Mouse (Mus musculus) CH12.LX (cell line): ENCODE measurements at regions not wholly inside any gene's neighbourhood (a gene's known extent, or its start where the extent isn't known, plus 50 kb on each side); places are given as distances from the start of the nearest gene placed in this dataset.

ENCODE experiments used
- DNase-seq: peaks from one replicate; pipeline ENCODE4 v3.0.0-alpha.2; 2013; ENCODE audit errors: extremely low read depth
- H3K27ac ChIP-seq: 2 replicates; pipeline ENCODE4 v1.5.1; 2012; ENCODE audit warnings: low read depth, mild to moderate bottlenecking, control low read depth, moderate library complexity; ENCODE audit not compliant: insufficient read depth
- H3K27me3 ChIP-seq: replicated peaks from 2 replicates; pipeline ENCODE3; 2012; ENCODE audit warnings: inconsistent platforms
- H3K36me3 ChIP-seq, 2 experiments: replicated peaks in 1 of 2; 2 replicates each; pipeline versions ENCODE3 to v1.6.1; 2012; ENCODE audit warnings: inconsistent platforms in 1 of 2, low read length in 1 of 2, mild to moderate bottlenecking in 1 of 2, mixed read lengths in 1 of 2, moderate library complexity in 1 of 2; ENCODE audit not compliant: control insufficient read depth in 1 of 2, insufficient read depth in 1 of 2
- H3K4me1 ChIP-seq, 2 experiments: 2 replicates each; pipeline ENCODE4 v1.6.1; 2012; ENCODE audit warnings: inconsistent platforms in 1 of 2, moderate library complexity in 1 of 2; ENCODE audit not compliant: insufficient read depth in 2 of 2, control insufficient read depth in 1 of 2
- H3K4me2 ChIP-seq: 2 replicates; pipeline ENCODE4 v1.6.1; 2012; ENCODE audit warnings: low read depth, mild to moderate bottlenecking, control low read depth; ENCODE audit not compliant: poor library complexity, insufficient read depth, severe bottlenecking
- H3K4me3 ChIP-seq, 3 experiments: fragments of 150-350 bp in 1 of 3; sonication (generic) in 1 of 3; replicated peaks in 1 of 3; 2 replicates each; pipeline versions ENCODE3 to v1.5.1; 2011 to 2012; ENCODE audit warnings: low read depth in 2 of 3, low read length in 2 of 3, mild to moderate bottlenecking in 2 of 3, moderate library complexity in 2 of 3, control low read depth in 1 of 3, improper control_type of control experiment in 1 of 3, inconsistent platforms in 1 of 3, mixed read lengths in 1 of 3; ENCODE audit not compliant: poor library complexity in 1 of 3
- H3K79me2 ChIP-seq: replicated peaks from 2 replicates; pipeline ENCODE4 v1.6.1; 2012; ENCODE audit warnings: mild to moderate bottlenecking, moderate library complexity; ENCODE audit not compliant: control insufficient read depth, poor library complexity, insufficient read depth, severe bottlenecking; ENCODE audit errors: extremely low read depth
- H3K9ac ChIP-seq: 2 replicates; pipeline ENCODE4 v1.6.1; 2012; ENCODE audit warnings: low read depth, mild to moderate bottlenecking, control low read depth, moderate library complexity; ENCODE audit not compliant: insufficient read depth
- H3K9me3 ChIP-seq: replicated peaks from 2 replicates; pipeline ENCODE3; 2012; ENCODE audit warnings: low read length, inconsistent platforms, mixed read lengths
- CHD2 ChIP-seq: IDR thresholded peaks from 2 replicates; pipeline ENCODE4 v1.6.1; 2011; ENCODE audit warnings: low read length, improper control_type of control experiment
- CTCF ChIP-seq, 2 experiments: IDR thresholded peaks in 1 of 2; conservative IDR thresholded peaks in 1 of 2; 2 replicates each; pipeline ENCODE4 v1.5.1; 2011 to 2012; ENCODE audit warnings: low read depth in 2 of 2, low read length in 2 of 2, improper control_type of control experiment in 1 of 2, inconsistent platforms in 1 of 2, mild to moderate bottlenecking in 1 of 2, moderate library complexity in 1 of 2
- E2F4 ChIP-seq: IDR thresholded peaks from 2 replicates; pipeline ENCODE4 v1.6.1; 2011; ENCODE audit warnings: low read depth, low read length, improper control_type of control experiment; ENCODE audit not compliant: insufficient replicate concordance
- ELF1 ChIP-seq: IDR thresholded peaks from 2 replicates; pipeline ENCODE4 v1.6.1; 2014; ENCODE audit warnings: low read depth, mild to moderate bottlenecking, inconsistent platforms, low read length, improper control_type of control experiment
- EP300 ChIP-seq: IDR thresholded peaks from 2 replicates; pipeline ENCODE4 v1.6.1; 2011; ENCODE audit warnings: low read length, improper control_type of control experiment
- ETS1 ChIP-seq: conservative IDR thresholded peaks from 2 replicates; pipeline ENCODE4 v1.6.1; 2012; ENCODE audit warnings: low read depth, mild to moderate bottlenecking, inconsistent platforms, low read length, improper control_type of control experiment, moderate library complexity
- GABPA ChIP-seq: IDR thresholded peaks from 2 replicates; pipeline ENCODE4 v1.6.1; 2012; ENCODE audit warnings: low read depth, low read length, improper control_type of control experiment, inconsistent platforms; ENCODE audit not compliant: insufficient replicate concordance
- KAT2A ChIP-seq: IDR thresholded peaks from 2 replicates; pipeline ENCODE4 v1.6.1; 2012; ENCODE audit warnings: low read length, improper control_type of control experiment, inconsistent platforms; ENCODE audit not compliant: insufficient replicate concordance
- MEF2A ChIP-seq: IDR thresholded peaks from 2 replicates; pipeline ENCODE4 v1.6.1; 2014; ENCODE audit warnings: low read depth, mild to moderate bottlenecking, inconsistent platforms, low read length, improper control_type of control experiment, borderline replicate concordance
- MXI1 ChIP-seq: IDR thresholded peaks from 2 replicates; pipeline ENCODE4 v1.6.1; 2011; ENCODE audit warnings: mild to moderate bottlenecking, low read depth, low read length, improper control_type of control experiment
- MYC ChIP-seq: IDR thresholded peaks from 2 replicates; pipeline ENCODE4 v1.6.1; 2011; ENCODE audit warnings: low read depth, mild to moderate bottlenecking, improper control_type of control experiment, low read length
- PAX5 ChIP-seq: IDR thresholded peaks from 2 replicates; pipeline ENCODE4 v1.6.1; 2012; ENCODE audit warnings: low read length, inconsistent platforms, mixed read lengths
- POLR2A ChIP-seq: IDR thresholded peaks from 2 replicates; pipeline ENCODE4 v1.6.1; 2011; ENCODE audit warnings: low read depth, mild to moderate bottlenecking, improper control_type of control experiment, low read length
- POLR2AphosphoS2 ChIP-seq: IDR thresholded peaks from 2 replicates; pipeline ENCODE4 v1.6.1; 2011; ENCODE audit warnings: low read depth, low read length, improper control_type of control experiment
- RAD21 ChIP-seq: IDR thresholded peaks from 2 replicates; pipeline ENCODE4 v1.6.1; 2011; ENCODE audit warnings: low read depth, mild to moderate bottlenecking, low read length, improper control_type of control experiment, moderate library complexity
- RCOR1 ChIP-seq: conservative IDR thresholded peaks from 2 replicates; pipeline ENCODE4 v1.6.1; 2012; ENCODE audit warnings: low read depth, mild to moderate bottlenecking, inconsistent platforms, low read length, improper control_type of control experiment
- SMC3 ChIP-seq: IDR thresholded peaks from 2 replicates; pipeline ENCODE4 v1.6.1; 2011; ENCODE audit warnings: low read depth, low read length, improper control_type of control experiment
- UBTF ChIP-seq: IDR thresholded peaks from 2 replicates; pipeline ENCODE4 v1.6.1; 2012; ENCODE audit warnings: low read depth, mild to moderate bottlenecking, inconsistent platforms, low read length, improper control_type of control experiment, moderate library complexity
- USF1 ChIP-seq: IDR thresholded peaks from 2 replicates; pipeline ENCODE4 v1.6.1; 2014; ENCODE audit warnings: low read depth, mild to moderate bottlenecking, inconsistent platforms, low read length, improper control_type of control experiment
- ZMIZ1 ChIP-seq: IDR thresholded peaks from 2 replicates; pipeline ENCODE4 v1.6.1; 2012; ENCODE audit warnings: low read depth, mild to moderate bottlenecking, inconsistent platforms, low read length, improper control_type of control experiment
- ZNF384 ChIP-seq: IDR thresholded peaks from 2 replicates; pipeline ENCODE4 v1.6.1; 2012; ENCODE audit warnings: low read depth, low read length, improper control_type of control experiment, inconsistent platforms
- dilution Hi-C: fragments of 300-500 bp; cut with MboI; formaldehyde crosslinking; loops from 2 replicates; pipeline ENCODE4 v1.14.3; 2020; ENCODE audit warnings: low sequenced_read_pairs; ENCODE audit not compliant: extremely low pct_unique_long_range_greater_than_20kb, extremely low pct_ligation_motif_present
- in situ Hi-C: fragments of 300-500 bp; cut with MboI; formaldehyde crosslinking; loops from 3 replicates; pipeline ENCODE4 v1.14.3; 2019; ENCODE audit warnings: low sequenced_read_pairs, low pct_ligation_motif_present, low pct_unique_long_range_greater_than_20kb, mixed read lengths

- Histone ChIP-seq H3K36me3 (no peaks in the 10 kb centered on the region), H3K4me2 (no peak overlapping the region), H3K4me1 (peaks cover 0 to 10% of the 10 kb centered on the region in 2 experiments; a peak in 1 of 4 replicates), H3K4me3 (no peak overlapping the region), H3K79me2 (no peaks in the 10 kb centered on the region), H3K9me3 (no peaks in the 10 kb centered on the region), H3K27ac (no peak overlapping the region), H3K9ac (no peak overlapping the region), H3K27me3 (no peaks in the 10 kb centered on the region)
- no peak for TF ChIP-seq POLR2AphosphoS2
- no peak for TF ChIP-seq PAX5
- TF ChIP-seq GABPA, result no peak
- no peak for TF ChIP-seq RAD21
- TF ChIP-seq POLR2A, result no peak
- TF ChIP-seq MEF2A, result no peak
- TF ChIP-seq ZMIZ1, result no peak
- no peak for TF ChIP-seq RCOR1
- TF ChIP-seq ELF1, result no peak
- TF ChIP-seq ETS1, result no peak
- TF ChIP-seq SMC3, result no peak
- TF ChIP-seq MXI1, result no peak
- no peak for TF ChIP-seq UBTF
- no peak for TF ChIP-seq ZNF384
- no peak for TF ChIP-seq USF1
- no peak for TF ChIP-seq EP300
- no peak for TF ChIP-seq CTCF (conservative IDR thresholded peaks at IDR 0.05 in 1 of 2, IDR thresholded peaks at IDR 0.05 in 1 of 2; ENCODE audit: low read depth in 2 of 2, low read length in 2 of 2)
- TF ChIP-seq MYC, result no peak
- no peak for TF ChIP-seq KAT2A
- no peak for TF ChIP-seq CHD2
- no peak for DNase-seq
- in situ Hi-C loops, result no loop called here
- dilution Hi-C loops, result no loop called here
Observed at GRCm38 (mm10) chr3:143377446-143377845, 495.6 kb upstream of the Pkn2 start.

DNA sequence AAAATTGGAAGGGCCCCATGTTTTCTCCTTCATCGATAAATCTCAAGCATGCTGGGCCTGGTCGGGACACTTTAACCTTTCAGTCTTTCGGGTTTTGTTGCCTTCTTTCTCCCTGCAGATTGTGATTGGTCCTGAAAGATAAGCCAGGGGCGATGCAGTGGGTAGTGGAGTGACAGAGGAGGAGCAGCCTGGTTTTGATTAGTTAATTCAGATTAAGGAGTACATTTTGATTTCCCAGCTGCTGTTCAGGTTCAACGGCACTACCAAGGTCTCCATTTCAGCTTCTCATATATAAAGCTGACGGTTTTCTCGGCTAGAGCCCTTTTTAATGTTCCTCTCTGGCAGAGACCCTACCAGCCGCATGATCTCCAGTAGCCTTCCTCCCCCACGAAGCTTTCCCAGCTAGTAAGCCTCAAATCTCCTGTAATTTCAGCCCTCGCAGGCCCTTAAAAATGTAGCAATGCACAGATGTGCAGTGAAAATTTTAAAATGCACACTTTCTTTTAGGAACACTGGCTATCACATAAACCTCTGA, 493.8 kb upstream of the Pkn2 start:
- no peak for DNase-seq
- Histone ChIP-seq H3K36me3 (no peaks in the 10 kb centered on the region), H3K4me3 (no peak overlapping the region), H3K27me3 (no peaks in the 10 kb centered on the region), H3K27ac (no peak overlapping the region), H3K79me2 (no peaks in the 10 kb centered on the region), H3K4me2 (no peak overlapping the region), H3K9ac (no peak overlapping the region), H3K9me3 (no peaks in the 10 kb centered on the region), H3K4me1 (peaks cover 0 to 10% of the 10 kb centered on the region in 2 experiments; a peak in 1 of 4 replicates)
- in situ Hi-C loops, result no loop called here
- TF ChIP-seq CTCF (conservative IDR thresholded peaks at IDR 0.05 in 1 of 2, IDR thresholded peaks at IDR 0.05 in 1 of 2; ENCODE audit: low read depth in 2 of 2, low read length in 2 of 2) (no peak), CHD2 (no peak), E2F4 (no peak), PAX5 (no peak), GABPA (no peak)
- dilution Hi-C loops, result no loop called here
